Mouse (Mus musculus) megakaryocyte, embryonic 14.5 days (primary cell): ENCODE data around the gene Hoxd3.

Source experiments
- FLI1 ChIP-seq: IDR thresholded peaks from 2 replicates; pipeline ENCODE4 v1.6.1; 2012; ENCODE audit warnings: low read length, inconsistent platforms, mixed read lengths
- GATA1 ChIP-seq: IDR thresholded peaks from 3 replicates; pipeline ENCODE4 v1.6.1; 2012; ENCODE audit warnings: mixed read lengths, low read length, inconsistent platforms, borderline replicate concordance

DNA sequence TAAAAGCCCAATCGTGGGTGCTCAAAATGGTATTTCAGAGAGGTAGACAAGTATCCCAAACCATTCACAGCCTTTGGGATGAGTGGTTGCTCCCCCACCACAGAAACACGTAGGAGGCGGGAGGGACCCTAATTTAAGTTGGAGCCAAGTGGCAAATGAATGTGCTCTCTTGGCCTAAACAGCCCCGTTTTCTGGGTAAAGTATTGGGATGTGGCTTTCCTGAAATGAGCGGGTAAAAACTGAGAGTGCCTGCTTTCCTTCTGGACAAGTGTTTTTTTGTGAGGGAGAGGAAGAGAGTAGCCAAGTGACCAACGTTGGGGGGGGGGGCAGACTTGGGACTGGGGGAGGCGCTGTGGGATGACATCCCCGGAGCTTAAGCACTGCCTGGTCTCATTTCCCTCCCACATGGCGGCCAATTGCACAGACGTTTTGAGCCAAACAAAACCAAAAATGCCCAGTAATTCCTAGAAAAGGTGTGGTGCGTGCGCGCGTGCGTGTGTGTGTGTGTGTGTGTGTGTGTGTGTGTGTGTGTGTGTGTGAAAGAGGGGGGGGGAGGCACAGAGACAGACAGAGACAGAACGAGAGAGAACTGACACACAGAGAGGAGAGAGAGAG lies 691 bp upstream of the Hoxd3 start:
- TF ChIP-seq FLI1 (no peak), GATA1 (no peak)
